Mouse (Mus musculus) MEL (cell line): Measurements from ENCODE around the gene Ube2r2. TPM values are rescaled to one million over a fixed set of nuclear protein-coding genes. Genes with fewer than 3 reads are reported as not detected.

ENCODE experiments used
- DNase-seq: peaks from one replicate; pipeline ENCODE4 v3.0.0; 2011; ENCODE audit warnings: low read depth, low spot score
- H3K27ac ChIP-seq: 2 replicates; pipeline ENCODE4 v1.5.1; 2012; ENCODE audit warnings: low read depth, mild to moderate bottlenecking, control low read depth, low read length, moderate library complexity; ENCODE audit not compliant: control insufficient read depth
- H3K27me3 ChIP-seq, 2 experiments: fragments of 150-350 bp in 1 of 2; sonication (generic) in 1 of 2; 2 replicates each; pipeline ENCODE4 v1.6.1; 2012; ENCODE audit warnings: low read length in 2 of 2, mild to moderate bottlenecking in 2 of 2, improper control_type of control experiment in 1 of 2, moderate library complexity in 1 of 2; ENCODE audit not compliant: insufficient read depth in 2 of 2, control insufficient read depth in 1 of 2
- H3K36me3 ChIP-seq, 2 experiments: 2 replicates each; pipeline ENCODE4 v1.6.1; 2012 to 2014; ENCODE audit warnings: low read length in 2 of 2, improper control_type of control experiment in 1 of 2, inconsistent platforms in 1 of 2, mild to moderate bottlenecking in 1 of 2; ENCODE audit not compliant: insufficient read depth in 2 of 2, control insufficient read depth in 1 of 2
- H3K4me1 ChIP-seq, 2 experiments: fragments of 150-350 bp in 1 of 2; sonication (generic) in 1 of 2; 2 replicates each; pipeline ENCODE4 v1.6.1; 2012; ENCODE audit warnings: low read length in 2 of 2, improper control_type of control experiment in 1 of 2, mild to moderate bottlenecking in 1 of 2; ENCODE audit not compliant: insufficient read depth in 2 of 2, control insufficient read depth in 1 of 2
- H3K4me3 ChIP-seq, 2 experiments: fragments of 150-350 bp in 1 of 2; sonication (generic) in 1 of 2; 2 replicates each; pipeline ENCODE4 v1.5.1; 2012; ENCODE audit warnings: low read depth in 2 of 2, low read length in 2 of 2, mild to moderate bottlenecking in 2 of 2, moderate library complexity in 2 of 2, control low read depth in 1 of 2, improper control_type of control experiment in 1 of 2; ENCODE audit not compliant: control insufficient read depth in 1 of 2, insufficient read depth in 1 of 2
- H3K79me2 ChIP-seq: 2 replicates; pipeline ENCODE4 v1.6.1; 2012; ENCODE audit warnings: mild to moderate bottlenecking, low read length, moderate library complexity; ENCODE audit not compliant: control insufficient read depth, poor library complexity, insufficient read depth
- H3K9ac ChIP-seq: 2 replicates; pipeline ENCODE4 v1.6.1; 2012; ENCODE audit warnings: low read depth, mild to moderate bottlenecking, control low read depth, low read length, moderate library complexity; ENCODE audit not compliant: control insufficient read depth, poor library complexity, severe bottlenecking
- H3K9me3 ChIP-seq: fragments of 150-350 bp; sonication (generic); replicated peaks from 2 replicates; pipeline ENCODE4 v1.6.1; 2012; ENCODE audit warnings: mild to moderate bottlenecking, low read length, improper control_type of control experiment, moderate library complexity; ENCODE audit not compliant: insufficient read depth
- CHD1 ChIP-seq: IDR thresholded peaks from 2 replicates; pipeline ENCODE4 v1.6.1; 2012; ENCODE audit warnings: low read depth, mild to moderate bottlenecking, inconsistent platforms, low read length, improper control_type of control experiment
- E2F4 ChIP-seq: IDR thresholded peaks from 2 replicates; pipeline ENCODE4 v1.6.1; 2011; ENCODE audit warnings: low read depth, low read length, improper control_type of control experiment, borderline replicate concordance
- ELF1 ChIP-seq: IDR thresholded peaks from 2 replicates; pipeline ENCODE4 v1.6.1; 2014; ENCODE audit warnings: low read depth, mild to moderate bottlenecking, inconsistent platforms, low read length, improper control_type of control experiment, moderate library complexity
- ETS1 ChIP-seq: IDR thresholded peaks from 2 replicates; pipeline ENCODE4 v1.6.1; 2012; ENCODE audit warnings: low read depth, mild to moderate bottlenecking, inconsistent platforms, low read length, improper control_type of control experiment, moderate library complexity
- KAT2A ChIP-seq: conservative IDR thresholded peaks from 2 replicates; pipeline ENCODE4 v1.6.1; 2012; ENCODE audit warnings: low read depth, low read length, improper control_type of control experiment, inconsistent platforms
- MAFK ChIP-seq: IDR thresholded peaks from 2 replicates; pipeline ENCODE4 v1.6.1; 2011; ENCODE audit warnings: low read depth, mild to moderate bottlenecking, low read length, improper control_type of control experiment, borderline replicate concordance
- MXI1 ChIP-seq: IDR thresholded peaks from 2 replicates; pipeline ENCODE4 v1.6.1; 2011; ENCODE audit warnings: mild to moderate bottlenecking, low read depth, low read length, improper control_type of control experiment
- MYB ChIP-seq: IDR thresholded peaks from 2 replicates; pipeline ENCODE4 v1.6.1; 2011; ENCODE audit warnings: mild to moderate bottlenecking, low read depth, low read length, improper control_type of control experiment
- MYC ChIP-seq: IDR thresholded peaks from 2 replicates; pipeline ENCODE4 v1.6.1; 2011; ENCODE audit warnings: low read depth, mild to moderate bottlenecking, low read length, improper control_type of control experiment, moderate library complexity
- NELFE ChIP-seq: IDR thresholded peaks from 2 replicates; pipeline ENCODE4 v1.6.1; 2011; ENCODE audit warnings: low read depth, low read length, improper control_type of control experiment
- POLR2A ChIP-seq, 2 experiments: IDR thresholded peaks; 2 replicates each; pipeline ENCODE4 v1.6.1; 2011 to 2012; ENCODE audit warnings: low read length in 2 of 2, mild to moderate bottlenecking in 2 of 2, control low read depth in 1 of 2, improper control_type of control experiment in 1 of 2, low read depth in 1 of 2, moderate library complexity in 1 of 2; ENCODE audit not compliant: control insufficient read depth in 1 of 2, insufficient read depth in 1 of 2, poor library complexity in 1 of 2
- POLR2AphosphoS5 ChIP-seq: IDR thresholded peaks from 2 replicates; pipeline ENCODE4 v1.6.1; 2012; ENCODE audit warnings: low read depth, borderline replicate concordance, mild to moderate bottlenecking, inconsistent platforms, low read length, moderate library complexity, mixed read lengths
- RAD21 ChIP-seq: IDR thresholded peaks from 2 replicates; pipeline ENCODE4 v1.6.1; 2011; ENCODE audit warnings: mild to moderate bottlenecking, low read depth, low read length, improper control_type of control experiment
- SIN3A ChIP-seq: IDR thresholded peaks from 2 replicates; pipeline ENCODE4 v1.6.1; 2012; ENCODE audit warnings: low read length, improper control_type of control experiment, inconsistent platforms
- TAL1 ChIP-seq: IDR thresholded peaks from 2 replicates; pipeline ENCODE4 v1.6.1; 2012; ENCODE audit warnings: mild to moderate bottlenecking, inconsistent platforms, low read length, moderate library complexity, mixed read lengths
- USF1 ChIP-seq: IDR thresholded peaks from 2 replicates; pipeline ENCODE4 v1.6.1; 2014; ENCODE audit warnings: low read depth, mild to moderate bottlenecking, inconsistent platforms, low read length, improper control_type of control experiment, moderate library complexity
- USF2 ChIP-seq, 2 experiments: IDR thresholded peaks; 2 replicates each; pipeline ENCODE4 v1.6.1; 2011 to 2012; ENCODE audit warnings: improper control_type of control experiment in 2 of 2, low read length in 2 of 2, borderline replicate concordance in 1 of 2, inconsistent platforms in 1 of 2, low read depth in 1 of 2, mild to moderate bottlenecking in 1 of 2; ENCODE audit not compliant: insufficient read depth in 1 of 2
- ZC3H11A ChIP-seq: IDR thresholded peaks from 2 replicates; pipeline ENCODE4 v1.6.1; 2012; ENCODE audit warnings: low read depth, mild to moderate bottlenecking, inconsistent platforms, low read length, improper control_type of control experiment
- ZKSCAN1 ChIP-seq: IDR thresholded peaks from 2 replicates; pipeline ENCODE4 v1.6.1; 2012; ENCODE audit warnings: low read depth, mild to moderate bottlenecking, inconsistent platforms, low read length, improper control_type of control experiment, moderate library complexity
- ZNF384 ChIP-seq: IDR thresholded peaks from 2 replicates; pipeline ENCODE4 v1.6.1; 2012; ENCODE audit warnings: low read depth, mild to moderate bottlenecking, inconsistent platforms, low read length, improper control_type of control experiment
- polyA plus RNA-seq, 2 experiments: library from polyadenylated mRNA; stranded (reverse) in 1 of 2; unstranded in 1 of 2; fragments of >175 nt in 1 of 2; fragments of >200 nt in 1 of 2; gene quantifications; 2 replicates each; pipeline versions ENCODE4 v1.2.1 to v1.2.4; 2012; ENCODE audit warnings: low replicate concordance in 2 of 2, low read depth in 1 of 2; ENCODE audit not compliant: insufficient read length in 2 of 2, insufficient read depth in 1 of 2, missing spikeins in 1 of 2
- total RNA-seq: library from RNA; depleted of rRNA; stranded (reverse); fragments of 300-350 nt; gene quantifications from 2 replicates; pipeline ENCODE4 v1.2.3, GENCODE M21; 2012

Gene Ube2r2
- total and polyA plus RNA-seq, 3 experiments: 24.5 to 94.1 (median 70.1) TPM

DNA sequence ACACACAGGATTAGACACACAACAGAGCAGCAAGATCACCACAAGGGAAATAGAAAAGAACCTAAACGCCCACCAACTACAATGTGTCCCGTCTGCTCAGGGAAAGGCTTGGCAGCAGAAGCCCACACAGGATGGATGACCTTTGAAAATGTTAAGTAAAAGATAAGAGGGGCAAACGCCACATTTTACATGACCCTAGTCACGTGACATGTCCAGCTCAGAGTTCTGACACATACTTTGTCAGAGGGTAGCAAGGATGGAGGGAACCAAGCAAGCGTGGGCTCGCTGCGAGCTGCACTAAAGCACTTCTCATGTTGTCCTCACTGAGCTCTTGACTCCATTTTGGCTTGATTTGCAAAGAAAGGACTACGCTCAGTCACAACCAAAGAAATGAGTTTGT is 70.2 kb downstream of the Ube2r2 start:
- no peak for TF ChIP-seq POLR2A (IDR thresholded peaks at IDR 0.05; ENCODE audit: control insufficient read depth in 1 of 2, insufficient read depth in 1 of 2, low read depth in 1 of 2, low read length in 2 of 2, poor library complexity in 1 of 2)
- no peak for TF ChIP-seq USF1
- TF ChIP-seq TAL1: no peak
- no peak for TF ChIP-seq MYC
- TF ChIP-seq ZKSCAN1: no peak
- TF ChIP-seq SIN3A: no peak
- no peak for TF ChIP-seq ZNF384
- no peak for TF ChIP-seq ZC3H11A
- TF ChIP-seq MAFK: no peak
- TF ChIP-seq RAD21: no peak
- no peak for TF ChIP-seq NELFE
- no peak for TF ChIP-seq MXI1
- no peak for TF ChIP-seq KAT2A
- no peak for TF ChIP-seq E2F4
- no peaks in the 10 kb centered on the region for H3K4me1 ChIP-seq
- H3K79me2 ChIP-seq: no peaks in the 10 kb centered on the region
- H3K9me3 ChIP-seq: no peaks in the 10 kb centered on the region
- DNase-seq: no peak
- H3K36me3 ChIP-seq: peaks cover 0 to 42% of the 10 kb centered on the region in 2 experiments; a peak in 2 of 4 replicates
- H3K27ac ChIP-seq: no peak overlapping the region
- no peak overlapping the region for H3K9ac ChIP-seq
- no peak overlapping the region for H3K4me3 ChIP-seq
- no peaks in the 10 kb centered on the region for H3K27me3 ChIP-seq

GRCm38 (mm10) chr4:41208050-41208449 is 72.5 kb downstream of the Ube2r2 start:
- no peaks in the 10 kb centered on the region for H3K27me3 ChIP-seq
- H3K9ac ChIP-seq: no peak overlapping the region
- H3K4me3 ChIP-seq: no peak overlapping the region
- H3K4me1 ChIP-seq: no peaks in the 10 kb centered on the region
- no peak for TF ChIP-seq CHD1
- no peak for TF ChIP-seq ZC3H11A
- no peak for TF ChIP-seq ELF1
- no peak for TF ChIP-seq POLR2AphosphoS5
- TF ChIP-seq MYB: no peak
- TF ChIP-seq ZNF384: no peak
- no peak for TF ChIP-seq ETS1
- no peak for TF ChIP-seq USF2 (IDR thresholded peaks at IDR 0.05; ENCODE audit: borderline replicate concordance in 1 of 2, insufficient read depth in 1 of 2, low read depth in 1 of 2, low read length in 2 of 2)
- no peak for TF ChIP-seq MXI1
- no peak for DNase-seq
- peaks cover 0 to 42% of the 10 kb centered on the region in 2 experiments; a peak in 2 of 4 replicates for H3K36me3 ChIP-seq
- H3K27ac ChIP-seq: no peak overlapping the region
- no peaks in the 10 kb centered on the region for H3K9me3 ChIP-seq
- no peaks in the 10 kb centered on the region for H3K79me2 ChIP-seq
